Mouse (Mus musculus): ENCODE results near the gene Wnk4.
"Not testable (repeated sequence)": the region's sequence is repeated elsewhere in the genome, so short reads cannot be mapped to it uniquely, and the experiment has no call there.

Gene Wnk4

GRCm38 (mm10) chr11:101311083-101311482 lies 50.7 kb downstream of the Wnk4 start:
- no peak for TF ChIP-seq POU5F1 (IDR thresholded peaks at IDR 0.05; ENCODE audit: borderline replicate concordance, low read length)
- Histone ChIP-seq H3K9me3 (ENCODE audit: low read length) (no peaks in the 10 kb centered on the region), H3K4me3 (replicated peaks; ENCODE audit: low read length) (no peak overlapping the region), H3K36me3 (ENCODE audit: insufficient read depth, low read length) (no peaks in the 10 kb centered on the region), H3K27me3 (ENCODE audit: insufficient read depth, low read length) (0 out of 2 replicates have a peak, but pooled peaks cover 2% of the 10 kb centered on the region), H3K4me1 (replicated peaks; ENCODE audit: low read depth, low read length) (peaks cover 34% of the 10 kb centered on the region)

GRCm38 (mm10) chr11:101312150-101312549 lies 51.8 kb downstream of the Wnk4 start:
- Histone ChIP-seq H3K9me3 (ENCODE audit: low read length) (no peaks in the 10 kb centered on the region), H3K4me1 (replicated peaks; ENCODE audit: low read depth, low read length) (peaks cover 31% of the 10 kb centered on the region), H3K27me3 (ENCODE audit: insufficient read depth, low read length) (0 out of 2 replicates have a peak, but pooled peaks cover 2% of the 10 kb centered on the region), H3K36me3 (ENCODE audit: insufficient read depth, low read length) (no peaks in the 10 kb centered on the region), H3K4me3 (replicated peaks; ENCODE audit: low read length) (no peak overlapping the region)
- no peak for TF ChIP-seq CTCF (conservative IDR thresholded peaks at IDR 0.05; ENCODE audit: low read length)
- TF ChIP-seq NANOG (IDR thresholded peaks at IDR 0.05; ENCODE audit: borderline replicate concordance, low read length) = no peak
- TF ChIP-seq POU5F1 (IDR thresholded peaks at IDR 0.05; ENCODE audit: borderline replicate concordance, low read length) = no peak

- no peaks in the 10 kb centered on the region for H3K9me3 ChIP-seq (ENCODE audit: low read length)
- peaks cover 22% of the 10 kb centered on the region for H3K36me3 ChIP-seq (ENCODE audit: insufficient read depth, low read length)
- H3K27me3 ChIP-seq (ENCODE audit: insufficient read depth, low read length) = 0 out of 2 replicates have a peak, but pooled peaks cover under 1% of the 10 kb centered on the region
- H3K4me1 ChIP-seq (replicated peaks; ENCODE audit: low read depth, low read length) = peaks cover 37% of the 10 kb centered on the region
- no peak overlapping the region for H3K4me3 ChIP-seq (replicated peaks; ENCODE audit: low read length)
- TF ChIP-seq NANOG (IDR thresholded peaks at IDR 0.05; ENCODE audit: borderline replicate concordance, low read length) (no peak), POU5F1 (IDR thresholded peaks at IDR 0.05; ENCODE audit: borderline replicate concordance, low read length) (no peak), CTCF (conservative IDR thresholded peaks at IDR 0.05; ENCODE audit: low read length) (peak; percentile 13; the same call in 1 of the 2 replicates)
These were observed 54.2 kb downstream of the Wnk4 start for GRCm38 (mm10) chr11:101314567-101314966.

- Histone ChIP-seq H3K36me3 (ENCODE audit: insufficient read depth, low read length) (peaks cover 28% of the 10 kb centered on the region), H3K27me3 (ENCODE audit: insufficient read depth, low read length) (no peaks in the 10 kb centered on the region), H3K9me3 (ENCODE audit: low read length) (no peaks in the 10 kb centered on the region), H3K4me1 (replicated peaks; ENCODE audit: low read depth, low read length) (peaks cover 41% of the 10 kb centered on the region), H3K4me3 (replicated peaks; ENCODE audit: low read length) (peak overlapping the region; percentile 98)
- TF ChIP-seq POU5F1 (IDR thresholded peaks at IDR 0.05; ENCODE audit: borderline replicate concordance, low read length) = no peak
- no peak for TF ChIP-seq CTCF (conservative IDR thresholded peaks at IDR 0.05; ENCODE audit: low read length)
- TF ChIP-seq NANOG (IDR thresholded peaks at IDR 0.05; ENCODE audit: borderline replicate concordance, low read length) = no peak
These were observed 54.8 kb downstream of the Wnk4 start for GRCm38 (mm10) chr11:101315082-101315650.

GRCm38 (mm10) chr11:101315665-101316500 lies 55.5 kb downstream of the Wnk4 start, which contains the start of gene Psme3:
Psme3 (plus strand) TSS chr11:101316213.
- H3K4me3 ChIP-seq (replicated peaks; ENCODE audit: low read length) = peak within 1 kb of the TSS; percentile 98
- TF ChIP-seq CTCF (conservative IDR thresholded peaks at IDR 0.05; ENCODE audit: low read length) = no peak
- TF ChIP-seq POU5F1 (IDR thresholded peaks at IDR 0.05; ENCODE audit: borderline replicate concordance, low read length) = no peak
- no peak for TF ChIP-seq NANOG (IDR thresholded peaks at IDR 0.05; ENCODE audit: borderline replicate concordance, low read length)
- no peaks in the 10 kb centered on the region for H3K9me3 ChIP-seq (ENCODE audit: low read length)
- H3K36me3 ChIP-seq (ENCODE audit: insufficient read depth, low read length) = peaks cover 35% of the 10 kb centered on the region
- peaks cover 44% of the 10 kb centered on the region for H3K4me1 ChIP-seq (replicated peaks; ENCODE audit: low read depth, low read length)
- H3K27me3 ChIP-seq (ENCODE audit: insufficient read depth, low read length) = no peaks in the 10 kb centered on the region

GRCm38 (mm10) chr11:101316501-101316917 lies 56.1 kb downstream of the Wnk4 start:
- peaks cover 46% of the 10 kb centered on the region for H3K4me1 ChIP-seq (replicated peaks; ENCODE audit: low read depth, low read length)
- peaks cover 41% of the 10 kb centered on the region for H3K36me3 ChIP-seq (ENCODE audit: insufficient read depth, low read length)
- H3K9me3 ChIP-seq (ENCODE audit: low read length) = no peaks in the 10 kb centered on the region
- TF ChIP-seq CTCF (conservative IDR thresholded peaks at IDR 0.05; ENCODE audit: low read length) (no peak), NANOG (IDR thresholded peaks at IDR 0.05; ENCODE audit: borderline replicate concordance, low read length) (no peak), POU5F1 (IDR thresholded peaks at IDR 0.05; ENCODE audit: borderline replicate concordance, low read length) (no peak)
- H3K4me3 ChIP-seq (replicated peaks; ENCODE audit: low read length) = peak overlapping the region; percentile 98
- no peaks in the 10 kb centered on the region for H3K27me3 ChIP-seq (ENCODE audit: insufficient read depth, low read length)

GRCm38 (mm10) chr11:101323609-101324008 lies 63.2 kb downstream of the Wnk4 start:
- no peak overlapping the region for H3K4me3 ChIP-seq (replicated peaks; ENCODE audit: low read length)
- peaks cover 89% of the 10 kb centered on the region for H3K36me3 ChIP-seq (ENCODE audit: insufficient read depth, low read length)
- TF ChIP-seq CTCF (conservative IDR thresholded peaks at IDR 0.05; ENCODE audit: low read length) (peak; percentile 92), POU5F1 (IDR thresholded peaks at IDR 0.05; ENCODE audit: borderline replicate concordance, low read length) (no peak)
- no peaks in the 10 kb centered on the region for H3K27me3 ChIP-seq (ENCODE audit: insufficient read depth, low read length)
- peaks cover 85% of the 10 kb centered on the region for H3K4me1 ChIP-seq (replicated peaks; ENCODE audit: low read depth, low read length)
- H3K9me3 ChIP-seq (ENCODE audit: low read length) = no peaks in the 10 kb centered on the region

GRCm38 (mm10) chr11:101324763-101325162 lies 64.4 kb downstream of the Wnk4 start, which contains the start of gene Aoc2:
Aoc2 (plus strand) TSS chr11:101325063.
- Histone ChIP-seq H3K27me3 (ENCODE audit: insufficient read depth, low read length) (no peaks in the 10 kb centered on the region), H3K36me3 (ENCODE audit: insufficient read depth, low read length) (peaks cover 85% of the 10 kb centered on the region), H3K4me3 (replicated peaks; ENCODE audit: low read length) (no peak within 1 kb of the TSS), H3K9me3 (ENCODE audit: low read length) (no peaks in the 10 kb centered on the region), H3K4me1 (replicated peaks; ENCODE audit: low read depth, low read length) (peaks cover 84% of the 10 kb centered on the region)
- TF ChIP-seq POU5F1 (IDR thresholded peaks at IDR 0.05; ENCODE audit: borderline replicate concordance, low read length) = no peak
- no peak for TF ChIP-seq CTCF (conservative IDR thresholded peaks at IDR 0.05; ENCODE audit: low read length)
- no peak for TF ChIP-seq NANOG (IDR thresholded peaks at IDR 0.05; ENCODE audit: borderline replicate concordance, low read length)

- H3K27me3 ChIP-seq (ENCODE audit: insufficient read depth, low read length); H3K9me3 ChIP-seq (ENCODE audit: low read length); H3K4me3 ChIP-seq (replicated peaks; ENCODE audit: low read length): not testable (repeated sequence)
- Histone ChIP-seq H3K4me1 (replicated peaks; ENCODE audit: low read depth, low read length) (peaks cover 86% of the 10 kb centered on the region), H3K36me3 (ENCODE audit: insufficient read depth, low read length) (peaks cover 81% of the 10 kb centered on the region)
These were observed 64.8 kb downstream of the Wnk4 start for GRCm38 (mm10) chr11:101325201-101325600.

Measured in E14TG2a.4 (cell line).